Mouse (Mus musculus) kidney, postnatal 10 days (tissue): Measurements from ENCODE around the gene Gm8050.
"Not testable (repeated sequence)": the region's sequence is repeated elsewhere in the genome, so short reads cannot be mapped to it uniquely, and the experiment has no call there.

Experiments used
- DNase-seq: peaks from one replicate; pipeline ENCODE4 v3.0.0; 2021; ENCODE audit warnings: mixed read lengths

The Gm8050 gene

DNA sequence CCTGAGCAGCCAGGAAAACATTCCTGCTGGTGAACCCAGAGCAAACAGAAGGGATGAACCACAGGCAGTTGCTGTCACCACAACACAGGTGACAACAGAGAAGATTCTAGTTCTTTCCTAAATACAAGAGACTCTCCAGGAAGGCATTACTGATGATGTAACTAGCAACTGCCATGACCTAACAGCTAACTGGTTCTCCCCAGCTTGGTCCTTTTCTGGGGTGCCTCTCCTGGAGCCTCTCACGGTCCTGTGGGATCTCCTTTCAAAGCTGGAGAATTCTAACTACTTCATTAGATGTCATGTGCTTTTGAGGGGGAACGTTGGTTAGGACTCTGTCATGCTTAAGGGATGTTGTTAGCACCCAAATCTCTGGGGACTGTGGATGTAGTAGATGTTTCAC, at the start of gene Gm8050:
Gm8050 (minus strand) TSS at position 101 of the 400 bp plus-strand sequence.
- DNase-seq: not testable (repeated sequence)

DNA sequence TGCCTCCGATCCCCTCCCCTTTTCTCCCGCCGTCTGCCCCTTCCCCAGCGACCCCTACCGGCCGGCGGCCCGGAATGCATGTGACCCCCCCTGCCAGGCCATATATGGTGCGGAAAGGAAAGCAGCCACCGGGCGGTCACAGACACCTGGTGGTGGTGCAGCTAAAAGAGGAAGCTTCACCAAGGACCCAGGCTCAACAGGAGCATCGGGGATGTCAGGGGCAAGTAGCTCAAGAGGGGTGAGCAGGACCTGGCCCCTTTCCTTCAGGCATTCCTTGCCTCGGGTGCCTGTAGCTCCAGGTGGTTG, 37.1 kb upstream of the Gm8050 start:
- DNase-seq: peak; percentile 6

DNA sequence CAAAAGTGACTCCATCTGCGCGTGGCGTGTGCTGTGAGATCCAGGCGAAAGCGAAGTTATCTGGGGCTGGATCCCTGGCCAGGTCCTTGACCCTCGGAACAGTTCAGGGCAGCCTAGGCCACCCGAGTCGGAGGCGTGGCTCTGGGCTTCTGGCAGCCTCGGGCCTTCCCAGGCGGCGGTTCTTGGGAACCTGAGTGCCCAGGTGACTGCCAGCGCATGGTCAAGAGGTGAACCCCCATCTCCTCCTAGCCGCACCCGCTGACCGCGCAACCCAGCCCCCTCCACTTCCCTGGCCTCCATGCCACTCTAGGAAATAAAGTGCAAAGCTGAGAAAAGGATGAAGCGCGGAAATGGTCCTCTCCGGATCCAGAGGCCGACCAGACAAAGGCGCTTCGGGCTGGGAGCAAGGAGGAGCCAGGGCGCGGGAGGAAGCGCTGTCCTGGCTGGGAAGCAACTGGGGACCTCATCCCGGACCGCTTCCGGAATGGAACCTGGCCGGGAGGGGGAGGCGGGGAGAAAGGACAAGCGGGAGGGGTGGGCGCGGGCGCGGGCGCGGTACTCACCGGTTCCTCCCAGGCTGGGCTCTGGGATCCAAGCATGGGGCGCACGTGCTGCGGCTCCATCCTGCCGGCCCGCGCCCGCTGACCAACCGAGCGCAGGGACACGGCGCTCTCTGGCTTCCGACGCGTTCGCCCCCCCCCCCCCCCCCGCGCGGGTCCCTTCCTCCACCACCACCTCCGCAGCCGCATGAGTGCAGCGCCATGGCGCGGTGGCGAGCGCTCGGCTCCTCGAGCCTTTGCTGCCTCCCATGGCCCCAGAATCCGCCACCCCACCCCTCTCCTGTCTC, 36.6 kb upstream of the Gm8050 start:
- DNase-seq: peak; percentile 50

DNA sequence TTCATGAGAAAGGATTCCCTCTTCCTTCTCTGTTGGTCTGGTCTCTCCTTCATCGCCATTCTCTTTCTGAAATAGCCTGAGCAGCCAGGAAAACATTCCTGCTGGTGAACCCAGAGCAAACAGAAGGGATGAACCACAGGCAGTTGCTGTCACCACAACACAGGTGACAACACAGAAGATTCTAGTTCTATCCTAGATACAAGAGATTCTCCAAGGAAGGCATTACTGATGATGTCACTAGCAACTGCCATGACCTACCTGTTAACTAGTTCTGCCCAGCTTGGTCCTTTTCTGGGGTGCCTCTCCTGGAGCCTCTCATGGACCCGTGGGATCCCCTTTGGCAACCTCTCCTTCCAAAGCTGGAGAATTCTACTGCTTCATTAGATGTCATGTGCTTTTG, 22.2 kb upstream of the Gm8050 start, which contains the start of gene Gm3636:
Gm3636 (minus strand) TSS at position 101 of the 400 bp plus-strand sequence.
- not testable (repeated sequence) for DNase-seq

DNA sequence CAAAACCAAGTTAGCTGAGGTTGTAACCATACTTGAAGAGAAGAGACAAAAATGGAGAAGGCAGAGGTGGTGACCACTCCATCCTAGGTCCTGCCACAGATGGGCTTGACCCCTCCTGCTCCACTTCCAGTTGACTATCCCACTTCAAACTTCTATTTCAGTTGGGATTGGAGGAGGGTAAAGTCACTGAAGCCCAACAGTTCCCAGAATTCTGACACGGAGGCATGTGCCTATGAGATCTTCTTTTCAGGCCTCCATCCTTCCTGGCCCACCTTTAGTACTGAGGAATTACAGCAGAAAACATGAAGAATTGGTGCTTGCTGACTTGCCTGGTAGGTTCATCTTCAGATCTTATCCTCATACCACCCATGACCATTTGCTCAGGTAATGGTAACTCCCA, 36.0 kb downstream of the Gm8050 start, which contains the start of gene Gm10251:
Gm10251 (minus strand) TSS at position 101 of the 400 bp plus-strand sequence.
- not testable (repeated sequence) for DNase-seq
